Mouse (Mus musculus) forebrain, embryonic 14.5 days (tissue): ENCODE results near the gene Cyb561. TPM values are rescaled to one million over a fixed set of nuclear protein-coding genes. Genes with fewer than 3 reads are reported as not detected.

Experiments
- ATAC-seq: fragments of 200-750 bp; cut with Nextera tagmentation; 2 replicates; pipeline ENCODE4 v1.8.0; 2017; ENCODE audit warnings: mild to moderate bottlenecking, moderate library complexity
- DNase-seq: peaks from one replicate; pipeline ENCODE4 v3.0.0-alpha.2; 2015; ENCODE audit warnings: low spot score
- H3K27ac ChIP-seq: fragments of 300-500 bp; sonication (generic); 2 replicates; pipeline ENCODE4 v1.5.1; 2014; ENCODE audit warnings: low read depth, mild to moderate bottlenecking, control low read depth, low read length, moderate library complexity
- H3K27me3 ChIP-seq: fragments of 300-500 bp; sonication (generic); replicated peaks from 2 replicates; pipeline ENCODE4 v1.6.1; 2014; ENCODE audit warnings: low read length, control low read depth, mixed read lengths; ENCODE audit not compliant: control insufficient read depth, insufficient read depth
- H3K36me3 ChIP-seq: fragments of 300-500 bp; sonication (generic); 2 replicates; pipeline ENCODE4 v1.6.1; 2014; ENCODE audit warnings: low read length, control low read depth; ENCODE audit not compliant: control insufficient read depth, insufficient read depth
- H3K4me1 ChIP-seq: fragments of 300-500 bp; sonication (generic); 2 replicates; pipeline ENCODE4 v1.6.1; 2014; ENCODE audit warnings: antibody characterized with exemption, low read length, control low read depth; ENCODE audit not compliant: control insufficient read depth, insufficient read depth
- H3K4me2 ChIP-seq: fragments of 300-500 bp; sonication (generic); 2 replicates; pipeline ENCODE4 v1.6.1; 2014; ENCODE audit warnings: mild to moderate bottlenecking, control low read depth, low read length
- H3K4me3 ChIP-seq: fragments of 300-500 bp; sonication (generic); 2 replicates; pipeline ENCODE4 v1.5.1; 2014; ENCODE audit warnings: low read depth, low read length, control low read depth
- H3K9ac ChIP-seq: fragments of 300-500 bp; sonication (generic); 2 replicates; pipeline ENCODE4 v1.6.1; 2014; ENCODE audit warnings: mild to moderate bottlenecking, low read length, control low read depth, moderate library complexity
- H3K9me3 ChIP-seq: fragments of 300-500 bp; sonication (generic); replicated peaks from 2 replicates; pipeline ENCODE4 v1.6.1; 2016; ENCODE audit warnings: low read length, control low read depth, mixed read lengths; ENCODE audit not compliant: control insufficient read depth
- WGBS: fragments of 180-500 bp; shearing (Covaris S2); extraction: QIAGEN DNeasy Blood & Tissue Kit; methylation state at CpG from one replicate; pipeline ENCODE4 v1.1.7; 2014; 5-methylcytosine and 5-hydroxymethylcytosine counted together
- polyA plus RNA-seq: library from polyadenylated mRNA; unstranded; fragments of >200 nt; fragmentation: Nextera tagmentation; extraction: Ambion mirVana; gene quantifications from 2 replicates; pipeline ENCODE4 v1.2.1, GENCODE M21; 2014

Cyb561 gene
- polyA plus RNA-seq, 1 experiment from 2014 or later = 26.0 TPM

DNA sequence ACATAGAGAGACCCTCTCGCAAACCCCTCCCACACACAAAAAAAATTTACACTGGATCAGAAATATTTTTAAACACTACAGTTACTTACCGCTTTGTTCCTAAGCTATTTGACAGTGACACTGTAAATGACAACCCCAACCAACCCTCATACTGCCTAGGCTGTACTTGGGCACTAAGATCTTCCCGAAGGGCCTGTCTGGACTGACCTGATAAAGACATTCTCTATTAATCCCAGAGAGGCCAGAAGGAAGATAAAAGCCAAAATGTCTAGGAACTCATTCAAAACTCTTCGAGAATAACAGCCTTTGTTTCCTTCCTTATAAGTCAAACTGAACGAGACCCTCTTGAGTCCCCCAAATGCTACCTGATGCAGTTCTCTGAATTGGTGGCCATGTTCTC, 31.9 kb downstream of the Cyb561 start:
- 97% methylated on average over 5 of the region's 5 CpGs for WGBS
- H3K9me3 ChIP-seq = no peaks in the 10 kb centered on the region
- no peak overlapping the region for H3K27ac ChIP-seq
- peaks cover 56% of the 10 kb centered on the region for H3K36me3 ChIP-seq
- H3K4me2 ChIP-seq = no peak overlapping the region
- DNase-seq (no peak), ATAC-seq (no peak)
- no peaks in the 10 kb centered on the region for H3K4me1 ChIP-seq
- H3K9ac ChIP-seq = no peak overlapping the region
- H3K4me3 ChIP-seq = no peak overlapping the region
- no peaks in the 10 kb centered on the region for H3K27me3 ChIP-seq

DNA sequence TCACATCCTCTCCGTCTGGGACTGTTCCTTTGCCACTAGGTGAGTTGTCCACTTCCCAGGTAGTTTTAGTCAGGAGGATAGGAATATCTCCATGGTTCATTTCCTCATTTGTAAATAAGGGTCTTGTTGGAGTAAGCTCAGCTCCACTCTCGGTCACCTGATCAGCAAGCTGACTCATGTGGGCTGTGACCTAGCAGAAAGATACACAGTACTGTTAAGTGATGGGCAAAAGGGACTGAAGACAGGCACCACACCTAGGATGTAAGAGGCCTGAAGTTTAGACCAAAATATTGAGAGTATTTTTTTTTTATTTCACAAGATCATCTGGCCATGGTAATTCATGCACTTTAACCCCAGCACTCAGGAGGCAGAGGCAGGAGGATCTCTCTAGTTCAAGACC, 32.3 kb downstream of the Cyb561 start:
- H3K4me3 ChIP-seq = no peak overlapping the region
- no peak for DNase-seq
- no peaks in the 10 kb centered on the region for H3K27me3 ChIP-seq
- no peak overlapping the region for H3K9ac ChIP-seq
- no peak for ATAC-seq
- WGBS = 94% methylated on average over 2 of the region's 2 CpGs
- H3K36me3 ChIP-seq = peaks cover 59% of the 10 kb centered on the region
- no peak overlapping the region for H3K4me2 ChIP-seq
- no peak overlapping the region for H3K27ac ChIP-seq
- no peaks in the 10 kb centered on the region for H3K9me3 ChIP-seq
- no peaks in the 10 kb centered on the region for H3K4me1 ChIP-seq

DNA sequence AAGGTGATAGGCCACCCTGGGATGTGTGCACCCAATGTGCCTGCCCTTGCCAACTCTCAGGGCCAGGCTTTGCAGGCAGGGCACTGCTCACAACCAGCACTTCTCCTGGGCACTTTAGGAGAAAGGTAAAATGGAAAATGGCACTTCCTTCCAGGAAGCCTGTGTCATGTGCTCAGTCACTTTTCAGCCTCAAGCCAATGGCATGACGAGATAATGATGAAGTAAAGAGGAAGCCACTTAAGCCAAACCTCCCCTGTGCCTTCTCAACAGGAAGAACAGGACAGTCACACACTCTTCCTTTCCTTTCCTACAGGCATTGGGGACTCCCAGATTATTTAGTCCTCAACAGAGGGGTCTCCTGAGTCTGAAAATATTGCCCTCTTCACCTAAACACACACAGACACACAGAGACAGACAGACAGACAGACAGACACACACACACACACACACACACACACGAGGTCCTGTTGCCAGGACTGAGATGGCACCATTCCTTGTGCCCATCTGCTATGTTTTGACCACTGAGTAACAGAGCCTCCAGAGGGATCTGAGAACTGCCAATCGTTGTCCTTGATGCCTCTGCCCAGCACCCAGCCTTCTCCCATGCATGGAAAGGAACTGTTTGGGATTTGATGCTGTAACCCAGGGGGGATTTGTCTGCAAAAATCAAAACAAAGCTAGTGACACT, 32.9 kb downstream of the Cyb561 start:
- Histone ChIP-seq H3K27ac (no peak overlapping the region), H3K27me3 (no peaks in the 10 kb centered on the region), H3K4me1 (no peaks in the 10 kb centered on the region), H3K4me3 (no peak overlapping the region), H3K9me3 (no peaks in the 10 kb centered on the region), H3K36me3 (peaks cover 59% of the 10 kb centered on the region), H3K9ac (no peak overlapping the region), H3K4me2 (no peak overlapping the region)
- no peak for ATAC-seq
- DNase-seq = no peak
- 83% methylated on average over 3 of the region's 3 CpGs for WGBS

DNA sequence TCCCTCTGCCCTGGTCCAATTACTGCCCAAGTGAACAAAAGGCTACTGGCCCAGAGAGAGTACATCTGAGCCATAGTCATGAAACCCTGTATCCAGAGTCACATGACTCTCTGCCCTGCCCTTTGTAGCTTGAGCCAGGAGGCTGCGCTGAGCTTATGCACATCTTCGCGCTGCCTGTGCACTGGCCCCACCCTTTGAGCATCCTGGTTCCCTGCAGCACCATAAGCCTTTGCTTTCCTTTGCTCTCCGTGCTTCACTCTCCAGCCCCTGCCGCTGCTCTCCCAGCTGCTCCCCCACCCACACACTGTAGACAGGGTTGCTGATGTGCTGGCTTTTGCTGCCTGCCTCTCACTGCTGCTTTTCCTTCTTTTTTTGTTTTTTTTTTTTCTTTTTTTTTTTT, 39.6 kb downstream of the Cyb561 start:
- no peaks in the 10 kb centered on the region for H3K9me3 ChIP-seq
- WGBS = 57% methylated on average over 5 of the region's 5 CpGs
- H3K27ac ChIP-seq = no peak overlapping the region
- DNase-seq (no peak), ATAC-seq (no peak)
- H3K9ac ChIP-seq = no peak overlapping the region
- H3K4me2 ChIP-seq = no peak overlapping the region
- H3K4me3 ChIP-seq = no peak overlapping the region
- H3K36me3 ChIP-seq = peaks cover 40% of the 10 kb centered on the region
- no peaks in the 10 kb centered on the region for H3K4me1 ChIP-seq
- no peaks in the 10 kb centered on the region for H3K27me3 ChIP-seq

DNA sequence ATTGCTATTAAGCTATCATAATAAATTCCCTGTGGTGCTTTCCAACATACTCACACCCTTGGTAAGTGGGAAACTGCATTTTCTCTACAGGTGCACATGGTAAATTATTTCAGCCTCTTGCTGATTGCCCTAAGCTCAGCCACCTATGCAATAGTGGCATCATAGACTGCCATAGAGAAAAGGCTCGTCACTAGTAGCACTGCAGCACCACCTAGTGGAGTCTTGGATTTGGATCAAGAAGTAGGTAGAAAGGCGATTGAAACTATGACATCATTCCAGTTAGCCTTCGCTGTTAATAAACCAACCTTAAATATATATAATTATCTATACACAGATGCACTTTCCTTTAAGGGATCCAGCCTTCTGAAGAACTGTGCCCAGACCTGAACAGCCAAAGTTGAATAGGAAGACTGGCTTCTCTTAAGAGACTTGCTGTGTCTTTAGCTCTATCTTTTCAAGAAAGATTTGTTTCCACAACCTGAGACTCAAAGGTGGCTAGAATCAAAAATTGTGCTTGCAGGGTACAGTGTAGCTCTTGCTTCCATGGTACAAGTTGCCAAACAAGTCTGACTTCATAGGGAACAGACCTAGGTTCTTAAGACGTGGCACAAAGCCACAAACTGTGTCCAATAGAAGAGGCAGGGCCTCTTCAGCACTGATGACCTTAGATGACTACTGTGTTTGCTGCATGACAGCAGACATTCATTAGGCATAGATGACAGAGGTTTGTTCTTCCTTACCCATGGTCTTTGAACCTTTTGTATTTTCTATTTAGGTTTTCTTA, 41.4 kb downstream of the Cyb561 start:
- Histone ChIP-seq H3K27ac (no peak overlapping the region), H3K27me3 (no peaks in the 10 kb centered on the region), H3K4me1 (no peaks in the 10 kb centered on the region), H3K36me3 (peaks cover 31% of the 10 kb centered on the region), H3K9ac (no peak overlapping the region), H3K4me3 (no peak overlapping the region), H3K9me3 (no peaks in the 10 kb centered on the region), H3K4me2 (no peak overlapping the region)
- ATAC-seq = peak; percentile 66; the same call in 1 of the 2 replicates
- DNase-seq = peak; percentile 94
- WGBS = 32% methylated on average over 4 of the region's 4 CpGs

DNA sequence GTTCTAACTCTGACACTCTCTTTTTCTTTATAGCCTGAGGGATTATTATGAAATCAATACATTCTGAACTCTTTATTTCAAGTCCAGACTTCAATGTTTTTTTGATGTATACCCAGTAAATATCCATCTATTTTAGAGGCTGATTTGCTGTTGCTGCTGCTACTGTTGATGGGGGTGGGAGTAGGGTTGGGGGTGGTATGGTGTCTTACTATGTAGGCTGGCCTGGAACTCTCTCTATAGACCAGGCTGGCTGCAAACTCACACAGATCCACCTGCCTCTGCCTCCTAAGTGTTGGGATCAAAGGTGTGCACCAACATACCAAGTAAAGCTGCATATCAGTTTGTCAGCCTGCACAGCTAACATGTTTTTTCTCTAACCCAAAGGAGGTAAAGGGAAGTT, 42.0 kb downstream of the Cyb561 start:
- Histone ChIP-seq H3K36me3 (peaks cover 26% of the 10 kb centered on the region), H3K9ac (no peak overlapping the region), H3K4me2 (no peak overlapping the region), H3K4me3 (no peak overlapping the region), H3K27ac (no peak overlapping the region), H3K9me3 (no peaks in the 10 kb centered on the region), H3K4me1 (no peaks in the 10 kb centered on the region), H3K27me3 (no peaks in the 10 kb centered on the region)
- DNase-seq (no peak), ATAC-seq (no peak; the same call in 1 of the 2 replicates)

DNA sequence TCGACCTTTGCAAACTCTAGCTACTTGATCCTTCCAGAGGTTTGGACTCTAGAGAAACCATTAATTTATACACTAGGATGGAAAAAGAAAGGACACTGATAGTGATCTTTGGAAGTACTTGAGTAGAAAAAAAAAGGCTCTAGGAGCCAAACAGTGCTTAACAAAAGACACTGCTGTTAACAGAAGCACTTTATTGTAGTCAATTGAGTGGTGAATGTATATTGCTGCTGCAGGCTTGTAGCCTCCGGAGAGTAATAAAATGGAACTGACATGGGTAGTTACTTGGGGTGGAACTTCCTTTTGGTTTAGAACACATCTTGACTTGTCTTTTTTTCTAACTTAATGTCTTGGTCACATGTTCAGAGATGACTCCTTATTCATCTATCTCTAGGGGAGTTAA, 43.5 kb downstream of the Cyb561 start:
- DNase-seq (no peak), ATAC-seq (no peak)
- no peaks in the 10 kb centered on the region for H3K9me3 ChIP-seq
- no peak overlapping the region for H3K4me3 ChIP-seq
- H3K27me3 ChIP-seq = no peaks in the 10 kb centered on the region
- H3K9ac ChIP-seq = no peak overlapping the region
- 71% methylated on average over 2 of the region's 2 CpGs for WGBS
- no peak overlapping the region for H3K27ac ChIP-seq
- H3K36me3 ChIP-seq = peaks cover 30% of the 10 kb centered on the region
- H3K4me2 ChIP-seq = no peak overlapping the region
- no peaks in the 10 kb centered on the region for H3K4me1 ChIP-seq

DNA sequence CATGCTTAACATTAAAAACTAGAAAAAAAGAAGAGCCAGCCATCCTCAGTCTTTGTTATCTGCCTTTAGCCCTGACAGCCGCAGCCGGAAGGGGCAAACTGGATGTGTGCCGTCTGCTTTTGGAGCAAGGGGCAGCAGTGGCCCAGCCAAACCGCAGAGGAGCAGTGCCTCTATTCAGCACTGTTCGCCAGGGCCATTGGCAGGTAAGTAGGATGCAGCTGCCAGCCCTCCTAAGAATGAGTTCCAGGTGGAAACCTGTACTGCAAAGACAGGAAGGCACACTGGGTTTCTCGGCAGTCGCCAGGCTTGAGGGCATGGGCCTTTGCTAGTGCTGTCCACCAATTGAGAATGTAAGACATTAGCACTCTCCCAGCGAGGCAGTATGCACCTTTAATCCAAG, 44.2 kb downstream of the Cyb561 start:
- Histone ChIP-seq H3K4me1 (no peaks in the 10 kb centered on the region), H3K27me3 (no peaks in the 10 kb centered on the region), H3K27ac (no peak overlapping the region), H3K36me3 (peaks cover 34% of the 10 kb centered on the region), H3K4me2 (no peak overlapping the region), H3K9ac (no peak overlapping the region), H3K4me3 (no peak overlapping the region), H3K9me3 (no peaks in the 10 kb centered on the region)
- no peak for ATAC-seq
- no peak for DNase-seq
- 87% methylated on average over 8 of the region's 8 CpGs for WGBS

DNA sequence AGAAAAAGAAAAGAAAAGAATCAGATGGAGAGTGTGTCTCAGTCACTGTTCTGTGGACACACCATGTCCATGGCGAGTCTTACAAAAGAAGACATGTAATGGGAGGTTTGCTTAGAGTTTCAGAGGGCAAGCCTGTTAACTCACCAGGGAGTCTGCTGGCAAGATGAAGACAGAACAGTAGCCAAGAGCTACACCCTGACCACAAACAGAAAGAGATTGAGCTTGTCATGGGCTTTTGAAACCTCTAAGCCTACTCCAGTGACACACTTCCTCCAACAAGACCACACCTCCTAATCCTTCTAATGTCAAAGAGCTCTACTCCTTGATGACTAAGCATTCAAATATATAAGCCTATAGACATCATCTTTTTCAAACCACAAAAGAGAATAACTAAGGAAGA, 45.8 kb downstream of the Cyb561 start:
- Histone ChIP-seq H3K4me2 (no peak overlapping the region), H3K27me3 (no peaks in the 10 kb centered on the region), H3K4me1 (no peaks in the 10 kb centered on the region), H3K9ac (no peak overlapping the region), H3K27ac (no peak overlapping the region), H3K36me3 (peaks cover 29% of the 10 kb centered on the region), H3K4me3 (no peak overlapping the region), H3K9me3 (no peaks in the 10 kb centered on the region)
- 89% methylated on average over 1 of the region's 1 CpGs for WGBS
- DNase-seq (no peak), ATAC-seq (no peak)
